Mouse (Mus musculus): ENCODE results near the gene Dysf. TPM values are rescaled to one million over a fixed set of nuclear protein-coding genes. Genes with fewer than 3 reads are reported as not detected.

The Dysf gene
- polyA plus RNA-seq, 1 experiment from 2014 or later: 9.6 TPM

GRCm38 (mm10) chr6:84209736-84210434 is 201.5 kb downstream of the Dysf start:
- no peak overlapping the region for H3K4me3 ChIP-seq (replicated peaks)
- H3K9ac ChIP-seq: no peak overlapping the region
- no peaks in the 10 kb centered on the region for H3K27me3 ChIP-seq
- 51% methylated on average over 13 of the region's 13 CpGs for WGBS
- no peaks in the 10 kb centered on the region for H3K9me3 ChIP-seq (replicated peaks)
- peak overlapping the region; percentile 78 for H3K27ac ChIP-seq (replicated peaks)
- H3K36me3 ChIP-seq: no peaks in the 10 kb centered on the region
- peaks cover 23% of the 10 kb centered on the region for H3K4me1 ChIP-seq
- no peak overlapping the region for H3K4me2 ChIP-seq (replicated peaks)
- peak; percentile 78 for ATAC-seq (ENCODE audit: insufficient number of reproducible peaks, low FRiP score, low TSS enrichment, low read depth)

- peaks cover 23% of the 10 kb centered on the region for H3K4me1 ChIP-seq
- ATAC-seq (ENCODE audit: insufficient number of reproducible peaks, low FRiP score, low TSS enrichment, low read depth): no peak
- no peaks in the 10 kb centered on the region for H3K36me3 ChIP-seq
- no peaks in the 10 kb centered on the region for H3K27me3 ChIP-seq
- H3K4me3 ChIP-seq (replicated peaks): no peak overlapping the region
- peak overlapping the region; percentile 23; the same call in 1 of the 2 replicates for H3K27ac ChIP-seq (replicated peaks)
- no peaks in the 10 kb centered on the region for H3K9me3 ChIP-seq (replicated peaks)
- no peak overlapping the region for H3K9ac ChIP-seq
- H3K4me2 ChIP-seq (replicated peaks): no peak overlapping the region
- 40% methylated on average over 7 of the region's 7 CpGs for WGBS
These were observed 203.1 kb downstream of the Dysf start for GRCm38 (mm10) chr6:84211473-84211872.

- Histone ChIP-seq H3K36me3 (no peaks in the 10 kb centered on the region), H3K27ac (replicated peaks) (0 out of 2 replicates have a peak overlapping the region, but pooled peaks have one; percentile 39), H3K4me3 (replicated peaks) (no peak overlapping the region), H3K9me3 (replicated peaks) (no peaks in the 10 kb centered on the region), H3K4me1 (peaks cover 24% of the 10 kb centered on the region), H3K9ac (no peak overlapping the region), H3K27me3 (no peaks in the 10 kb centered on the region), H3K4me2 (replicated peaks) (no peak overlapping the region)
- WGBS: 55% methylated on average over 3 of the region's 3 CpGs
- no peak for ATAC-seq (ENCODE audit: insufficient number of reproducible peaks, low FRiP score, low TSS enrichment, low read depth)
These were observed 204.7 kb downstream of the Dysf start for GRCm38 (mm10) chr6:84213101-84213500.

- Histone ChIP-seq H3K36me3 (no peaks in the 10 kb centered on the region), H3K27me3 (no peaks in the 10 kb centered on the region), H3K4me1 (peaks cover 20% of the 10 kb centered on the region), H3K9me3 (replicated peaks) (no peaks in the 10 kb centered on the region), H3K9ac (no peak overlapping the region), H3K4me2 (replicated peaks) (no peak overlapping the region), H3K4me3 (replicated peaks) (no peak overlapping the region), H3K27ac (replicated peaks) (no peak overlapping the region)
- WGBS: 67% methylated on average over 1 of the region's 1 CpGs
- ATAC-seq (ENCODE audit: insufficient number of reproducible peaks, low FRiP score, low TSS enrichment, low read depth): no peak
These were observed 209.0 kb downstream of the Dysf start for GRCm38 (mm10) chr6:84217216-84217933.

- 36% methylated on average over 11 of the region's 11 CpGs for WGBS
- Histone ChIP-seq H3K9ac (no peak overlapping the region), H3K27ac (replicated peaks) (peak overlapping the region; percentile 76), H3K4me2 (replicated peaks) (no peak overlapping the region), H3K36me3 (no peaks in the 10 kb centered on the region), H3K4me3 (replicated peaks) (no peak overlapping the region), H3K27me3 (no peaks in the 10 kb centered on the region), H3K4me1 (peaks cover 20% of the 10 kb centered on the region), H3K9me3 (replicated peaks) (no peaks in the 10 kb centered on the region)
- peak; percentile 49; the same call in 1 of the 2 replicates for ATAC-seq (ENCODE audit: insufficient number of reproducible peaks, low FRiP score, low TSS enrichment, low read depth)
These were observed 210.7 kb downstream of the Dysf start for GRCm38 (mm10) chr6:84219119-84219518.

GRCm38 (mm10) chr6:84224861-84225260 is 216.5 kb downstream of the Dysf start:
- Histone ChIP-seq H3K9me3 (replicated peaks) (no peaks in the 10 kb centered on the region), H3K4me2 (replicated peaks) (no peak overlapping the region), H3K9ac (no peak overlapping the region), H3K36me3 (no peaks in the 10 kb centered on the region), H3K27me3 (no peaks in the 10 kb centered on the region), H3K4me1 (peaks cover 29% of the 10 kb centered on the region), H3K4me3 (replicated peaks) (no peak overlapping the region), H3K27ac (replicated peaks) (no peak overlapping the region)
- WGBS: 48% methylated on average over 4 of the region's 4 CpGs
- ATAC-seq (ENCODE audit: insufficient number of reproducible peaks, low FRiP score, low TSS enrichment, low read depth): no peak

- Histone ChIP-seq H3K9me3 (replicated peaks) (no peaks in the 10 kb centered on the region), H3K27ac (replicated peaks) (no peak overlapping the region), H3K4me3 (replicated peaks) (no peak overlapping the region), H3K4me1 (peaks cover 34% of the 10 kb centered on the region), H3K9ac (no peak overlapping the region), H3K27me3 (no peaks in the 10 kb centered on the region), H3K4me2 (replicated peaks) (no peak overlapping the region), H3K36me3 (no peaks in the 10 kb centered on the region)
- ATAC-seq (ENCODE audit: insufficient number of reproducible peaks, low FRiP score, low TSS enrichment, low read depth): no peak
- 54% methylated on average over 6 of the region's 6 CpGs for WGBS
These were observed 217.2 kb downstream of the Dysf start for GRCm38 (mm10) chr6:84225587-84225986.

GRCm38 (mm10) chr6:84228196-84228595 is 219.8 kb downstream of the Dysf start:
- Histone ChIP-seq H3K4me1 (peaks cover 51% of the 10 kb centered on the region), H3K27ac (replicated peaks) (no peak overlapping the region), H3K9ac (no peak overlapping the region), H3K9me3 (replicated peaks) (no peaks in the 10 kb centered on the region), H3K36me3 (no peaks in the 10 kb centered on the region), H3K4me2 (replicated peaks) (no peak overlapping the region), H3K27me3 (no peaks in the 10 kb centered on the region), H3K4me3 (replicated peaks) (no peak overlapping the region)
- no peak for ATAC-seq (ENCODE audit: insufficient number of reproducible peaks, low FRiP score, low TSS enrichment, low read depth)
- 69% methylated on average over 4 of the region's 4 CpGs for WGBS

GRCm38 (mm10) chr6:84228786-84229185 is 220.4 kb downstream of the Dysf start:
- Histone ChIP-seq H3K4me3 (replicated peaks) (no peak overlapping the region), H3K27ac (replicated peaks) (no peak overlapping the region), H3K36me3 (no peaks in the 10 kb centered on the region), H3K9ac (no peak overlapping the region), H3K4me2 (replicated peaks) (no peak overlapping the region), H3K27me3 (no peaks in the 10 kb centered on the region), H3K9me3 (replicated peaks) (no peaks in the 10 kb centered on the region), H3K4me1 (peaks cover 56% of the 10 kb centered on the region)
- 0 out of 2 replicates have a peak, but pooled peaks have one; percentile 6 for ATAC-seq (ENCODE audit: insufficient number of reproducible peaks, low FRiP score, low TSS enrichment, low read depth)
- 16% methylated on average over 5 of the region's 5 CpGs for WGBS

- Histone ChIP-seq H3K9me3 (replicated peaks) (no peaks in the 10 kb centered on the region), H3K4me1 (peaks cover 58% of the 10 kb centered on the region), H3K9ac (no peak overlapping the region), H3K27ac (replicated peaks) (0 out of 2 replicates have a peak overlapping the region, but pooled peaks have one; percentile 12), H3K4me2 (replicated peaks) (no peak overlapping the region), H3K4me3 (replicated peaks) (no peak overlapping the region), H3K27me3 (no peaks in the 10 kb centered on the region), H3K36me3 (no peaks in the 10 kb centered on the region)
- ATAC-seq (ENCODE audit: insufficient number of reproducible peaks, low FRiP score, low TSS enrichment, low read depth): no peak
- WGBS: 47% methylated on average over 7 of the region's 7 CpGs
These were observed 221.3 kb downstream of the Dysf start for GRCm38 (mm10) chr6:84229739-84230138.

GRCm38 (mm10) chr6:84231108-84231507 is 222.7 kb downstream of the Dysf start:
- Histone ChIP-seq H3K27ac (replicated peaks) (0 out of 2 replicates have a peak overlapping the region, but pooled peaks have one; percentile 51), H3K9ac (no peak overlapping the region), H3K27me3 (no peaks in the 10 kb centered on the region), H3K4me2 (replicated peaks) (no peak overlapping the region), H3K4me1 (peaks cover 51% of the 10 kb centered on the region), H3K4me3 (replicated peaks) (no peak overlapping the region), H3K36me3 (no peaks in the 10 kb centered on the region), H3K9me3 (replicated peaks) (no peaks in the 10 kb centered on the region)
- no peak for ATAC-seq (ENCODE audit: insufficient number of reproducible peaks, low FRiP score, low TSS enrichment, low read depth)
- WGBS: 32% methylated on average over 7 of the region's 7 CpGs

Data from embryonic facial prominence, embryonic 15.5 days (tissue).